Mouse (Mus musculus): ENCODE data around the gene Gm49321.

- TF ChIP-seq ZMIZ1 (IDR thresholded peaks at IDR 0.05; ENCODE audit: low read depth, low read length) (no peak), CTCF (IDR thresholded peaks at IDR 0.05 in 2 of 3, conservative IDR thresholded peaks at IDR 0.05 in 1 of 3; ENCODE audit: control insufficient read depth in 1 of 3, insufficient read depth in 1 of 3, low read depth in 2 of 3, low read length in 3 of 3, poor library complexity in 1 of 3, severe bottlenecking in 1 of 3) (no peak), BHLHE40 (IDR thresholded peaks at IDR 0.05; ENCODE audit: borderline replicate concordance, low read depth, low read length) (no peak), USF1 (IDR thresholded peaks at IDR 0.05; ENCODE audit: low read depth, low read length) (no peak), GATA1 (IDR thresholded peaks at IDR 0.05; ENCODE audit: low read depth, low read length) (no peak), MXI1 (IDR thresholded peaks at IDR 0.05; ENCODE audit: low read depth, low read length) (no peak), NRF1 (IDR thresholded peaks at IDR 0.05; ENCODE audit: insufficient read depth, low read depth, low read length, poor library complexity, severe bottlenecking) (no peak), UBTF (IDR thresholded peaks at IDR 0.05; ENCODE audit: borderline replicate concordance, insufficient read depth, low read depth, low read length) (no peak), MYB (IDR thresholded peaks at IDR 0.05; ENCODE audit: low read depth, low read length) (no peak), CHD1 (IDR thresholded peaks at IDR 0.05; ENCODE audit: low read depth, low read length) (no peak), NELFE (IDR thresholded peaks at IDR 0.05; ENCODE audit: low read depth, low read length) (no peak), RAD21 (IDR thresholded peaks at IDR 0.05; ENCODE audit: low read depth, low read length) (no peak), POLR2A (IDR thresholded peaks at IDR 0.05; ENCODE audit: control insufficient read depth in 1 of 2, insufficient read depth in 1 of 2, low read depth in 1 of 2, low read length in 2 of 2, poor library complexity in 1 of 2) (no peak), EP300 (IDR thresholded peaks at IDR 0.05; ENCODE audit: low read depth in 1 of 2, low read length in 2 of 2) (no peak)
Measured at GRCm38 (mm10) chr12:73898281-73898680, 39.2 kb upstream of the Gm49321 start.

All from MEL (cell line).